Mouse (Mus musculus) stomach, postnatal 0 days (tissue): ENCODE measurements around the gene Gm10721. TPM values are rescaled to one million over a fixed set of nuclear protein-coding genes. Genes with fewer than 3 reads are reported as not detected.
"Not testable (repeated sequence)": the region's sequence is repeated elsewhere in the genome, so short reads cannot be mapped to it uniquely, and the experiment has no call there.

Experiments used
- ATAC-seq: fragments of 200-750 bp; cut with Nextera tagmentation; 2 replicates; pipeline ENCODE4 v1.8.0; 2017; ENCODE audit not compliant: low FRiP score, low TSS enrichment
- DNase-seq: peaks from one replicate; pipeline ENCODE4 v3.0.0-alpha.2; 2016; ENCODE audit warnings: low spot score
- H3K27ac ChIP-seq: fragments of 300-500 bp; sonication (generic); replicated peaks from 2 replicates; pipeline ENCODE4 v1.5.1; 2014; ENCODE audit warnings: mild to moderate bottlenecking, control low read depth
- H3K27me3 ChIP-seq: fragments of 300-500 bp; sonication (generic); 2 replicates; pipeline ENCODE4 v1.6.1; 2014; ENCODE audit warnings: low read length; ENCODE audit not compliant: control insufficient read depth, insufficient read depth
- H3K36me3 ChIP-seq: fragments of 300-500 bp; sonication (generic); 2 replicates; pipeline ENCODE4 v1.6.1; 2014; ENCODE audit warnings: low read length, mixed read lengths; ENCODE audit not compliant: control insufficient read depth, insufficient read depth
- H3K4me1 ChIP-seq: fragments of 300-500 bp; sonication (generic); replicated peaks from 2 replicates; pipeline ENCODE4 v1.6.1; 2014; ENCODE audit warnings: antibody characterized with exemption; ENCODE audit not compliant: control insufficient read depth, insufficient read depth
- H3K4me2 ChIP-seq: fragments of 300-500 bp; sonication (generic); replicated peaks from 2 replicates; pipeline ENCODE4 v1.6.1; 2014; ENCODE audit warnings: low read depth, mild to moderate bottlenecking, control low read depth, moderate library complexity
- H3K4me3 ChIP-seq: fragments of 300-500 bp; sonication (generic); 2 replicates; pipeline ENCODE4 v1.5.1; 2014; ENCODE audit warnings: low read depth, low read length, control low read depth
- H3K9ac ChIP-seq: fragments of 300-500 bp; sonication (generic); 2 replicates; pipeline ENCODE4 v1.6.1; 2014; ENCODE audit warnings: mild to moderate bottlenecking, low read length, control low read depth, mixed read lengths
- H3K9me3 ChIP-seq: fragments of 300-500 bp; sonication (generic); 2 replicates; pipeline ENCODE4 v1.6.1; 2016; ENCODE audit warnings: low read length; ENCODE audit not compliant: control insufficient read depth
- WGBS: fragments of 180-500 bp; shearing (Covaris S2); extraction: QIAGEN DNeasy Blood & Tissue Kit; methylation state at CpG from one replicate; pipeline ENCODE4 v1.1.7; 2014; 5-methylcytosine and 5-hydroxymethylcytosine counted together
- polyA plus RNA-seq: library from polyadenylated mRNA; unstranded; fragments of >200 nt; fragmentation: Nextera tagmentation; extraction: Ambion mirVana; gene quantifications from 2 replicates; pipeline ENCODE4 v1.2.1, GENCODE M21; 2015

The Gm10721 gene
- polyA plus RNA-seq, 1 experiment from 2014 or later, result not detected

DNA sequence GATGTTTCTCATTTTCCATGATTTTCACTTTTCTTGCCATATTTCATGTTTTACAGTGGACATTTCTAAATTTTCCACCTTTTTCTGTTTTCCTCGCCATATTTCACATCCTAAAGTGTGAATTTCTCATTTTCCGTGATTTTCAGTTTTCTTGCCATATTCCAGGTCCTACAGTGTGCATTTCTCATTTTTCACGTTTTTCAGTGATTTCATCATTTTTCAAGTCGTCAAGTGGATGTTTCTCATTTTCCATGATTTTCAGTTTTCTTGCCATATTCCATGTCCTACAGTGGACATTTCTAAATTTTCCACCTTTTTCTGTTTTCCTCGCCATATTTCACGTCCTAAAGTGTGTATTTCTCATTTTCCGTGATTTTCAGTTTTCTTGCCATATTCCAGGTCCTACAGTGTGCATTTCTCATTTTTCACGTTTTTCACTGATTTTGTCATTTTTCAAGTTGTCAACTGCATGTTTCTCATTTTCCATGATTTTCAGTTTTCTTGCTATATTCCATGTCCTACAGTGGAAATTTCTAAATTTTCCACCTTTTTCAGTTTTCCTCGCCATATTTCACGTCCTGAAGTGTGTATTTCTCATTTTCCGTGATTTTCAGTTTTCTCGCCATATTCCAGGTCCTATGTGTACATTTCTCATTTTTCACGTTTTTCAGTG, 10.5 kb downstream of the Gm10721 start, which contains the start of gene Gm10718:
Gm10718 (plus strand) TSS at position 236 of the 673 bp plus-strand sequence.
- ATAC-seq, H3K4me3 ChIP-seq, H3K4me1 ChIP-seq, H3K27me3 ChIP-seq, DNase-seq, H3K4me2 ChIP-seq, H3K9me3 ChIP-seq, H3K9ac ChIP-seq, H3K27ac ChIP-seq, H3K36me3 ChIP-seq: not testable (repeated sequence)
- 74% methylated on average over 9 of the region's 13 CpGs for WGBS

DNA sequence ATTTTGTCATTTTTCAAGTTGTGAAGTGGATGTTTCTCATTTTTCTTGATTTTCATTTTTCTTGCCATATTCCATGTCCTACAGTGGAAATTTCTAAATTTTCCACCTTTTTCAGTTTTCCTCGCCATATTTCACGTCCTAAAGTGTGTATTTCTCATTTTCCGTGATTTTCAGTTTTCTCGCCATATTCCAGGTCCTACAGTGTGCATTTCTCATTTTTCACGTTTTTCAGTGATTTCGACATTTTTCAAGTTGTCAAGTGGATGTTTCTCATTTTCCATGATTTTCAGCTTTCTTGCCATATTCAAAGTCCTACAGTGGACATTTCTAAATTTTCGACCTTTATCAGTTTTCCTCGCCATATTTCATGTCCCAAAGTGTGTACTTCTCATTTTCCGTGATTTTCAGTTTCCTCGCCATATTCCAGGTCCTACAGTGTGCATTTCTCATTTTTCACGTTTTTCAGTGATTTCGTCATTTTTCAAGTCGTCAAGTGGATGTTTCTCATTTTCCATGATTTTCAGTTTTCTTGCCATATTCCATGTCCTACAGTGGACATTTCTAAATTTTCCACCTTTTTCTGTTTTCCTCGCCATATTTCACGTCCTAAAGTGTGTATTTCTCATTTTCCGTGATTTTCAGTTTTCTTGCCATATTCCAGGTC, 11.2 kb downstream of the Gm10721 start:
- H3K4me1 ChIP-seq, H3K36me3 ChIP-seq, H3K4me2 ChIP-seq, H3K9ac ChIP-seq, H3K9me3 ChIP-seq, H3K27ac ChIP-seq, DNase-seq, H3K4me3 ChIP-seq, H3K27me3 ChIP-seq, ATAC-seq: not testable (repeated sequence)
- 68% methylated on average over 14 of the region's 16 CpGs for WGBS

DNA sequence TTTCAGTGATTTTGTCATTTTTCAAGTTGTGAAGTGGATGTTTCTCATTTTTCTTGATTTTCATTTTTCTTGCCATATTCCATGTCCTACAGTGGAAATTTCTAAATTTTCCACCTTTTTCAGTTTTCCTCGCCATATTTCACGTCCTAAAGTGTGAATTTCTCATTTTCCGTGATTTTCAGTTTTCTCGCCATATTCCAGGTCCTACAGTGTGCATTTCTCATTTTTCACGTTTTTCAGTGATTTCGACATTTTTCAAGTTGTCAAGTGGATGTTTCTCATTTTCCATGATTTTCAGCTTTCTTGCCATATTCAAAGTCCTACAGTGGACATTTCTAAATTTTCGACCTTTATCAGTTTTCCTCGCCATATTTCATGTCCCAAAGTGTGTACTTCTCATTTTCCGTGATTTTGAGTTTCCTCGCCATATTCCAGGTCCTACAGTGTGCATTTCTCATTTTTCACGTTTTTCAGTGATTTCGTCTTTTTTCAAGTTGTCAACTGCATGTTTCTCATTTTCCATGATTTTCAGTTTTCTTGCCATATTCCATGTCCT, 12.1 kb downstream of the Gm10721 start, which contains the start of gene Gm10717:
Gm10717 (plus strand) TSS at position 506 of the 556 bp plus-strand sequence.
- H3K4me2 ChIP-seq, H3K9ac ChIP-seq, H3K27me3 ChIP-seq, ATAC-seq, H3K4me3 ChIP-seq, H3K4me1 ChIP-seq, DNase-seq, H3K36me3 ChIP-seq, H3K27ac ChIP-seq, H3K9me3 ChIP-seq: not testable (repeated sequence)
- 75% methylated on average over 12 of the region's 12 CpGs for WGBS

DNA sequence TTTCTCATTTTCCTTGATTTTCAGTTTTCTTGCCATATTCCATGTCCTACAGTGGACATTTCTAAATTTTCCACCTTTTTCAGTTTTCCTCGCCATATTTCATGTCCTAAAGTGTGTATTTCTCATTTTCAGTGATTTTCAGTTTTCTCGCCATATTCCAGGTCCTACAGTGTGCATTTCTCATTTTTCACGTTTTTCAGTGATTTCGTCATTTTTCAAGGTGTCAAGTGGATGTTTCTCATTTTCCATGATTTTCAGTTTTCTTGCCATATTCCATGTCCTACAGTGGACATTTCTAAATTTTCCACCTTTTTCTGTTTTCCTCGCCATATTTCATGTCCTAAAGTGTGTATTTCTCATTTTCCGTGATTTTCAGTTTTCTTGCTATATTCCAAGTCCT, 12.7 kb downstream of the Gm10721 start:
- not testable (repeated sequence) for H3K36me3 ChIP-seq, DNase-seq, H3K4me2 ChIP-seq, ATAC-seq, H3K4me1 ChIP-seq, H3K27ac ChIP-seq, H3K9ac ChIP-seq, H3K4me3 ChIP-seq, H3K9me3 ChIP-seq, H3K27me3 ChIP-seq
- 57% methylated on average over 4 of the region's 6 CpGs for WGBS

DNA sequence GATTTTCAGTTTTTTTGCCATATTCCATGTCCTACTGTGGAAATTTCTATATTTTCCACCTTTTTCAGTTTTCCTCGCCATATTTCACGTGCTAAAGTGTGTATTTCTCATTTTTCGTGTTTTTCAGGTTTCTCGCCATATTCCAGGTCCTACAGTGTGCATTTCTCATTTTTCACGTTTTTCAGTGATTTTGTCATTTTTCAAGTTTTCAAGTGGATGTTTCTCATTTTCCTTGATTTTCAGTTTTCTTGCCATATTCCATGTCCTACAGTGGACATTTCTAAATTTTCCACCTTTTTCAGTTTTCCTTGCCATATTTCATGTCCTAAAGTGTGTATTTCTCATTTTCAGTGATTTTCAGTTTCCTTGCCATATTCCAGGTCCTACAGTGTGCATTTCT, 13.2 kb downstream of the Gm10721 start:
- 78% methylated on average over 5 of the region's 5 CpGs for WGBS
- not testable (repeated sequence) for DNase-seq, ATAC-seq, H3K4me2 ChIP-seq, H3K4me1 ChIP-seq, H3K27ac ChIP-seq, H3K27me3 ChIP-seq, H3K4me3 ChIP-seq, H3K36me3 ChIP-seq, H3K9ac ChIP-seq, H3K9me3 ChIP-seq

DNA sequence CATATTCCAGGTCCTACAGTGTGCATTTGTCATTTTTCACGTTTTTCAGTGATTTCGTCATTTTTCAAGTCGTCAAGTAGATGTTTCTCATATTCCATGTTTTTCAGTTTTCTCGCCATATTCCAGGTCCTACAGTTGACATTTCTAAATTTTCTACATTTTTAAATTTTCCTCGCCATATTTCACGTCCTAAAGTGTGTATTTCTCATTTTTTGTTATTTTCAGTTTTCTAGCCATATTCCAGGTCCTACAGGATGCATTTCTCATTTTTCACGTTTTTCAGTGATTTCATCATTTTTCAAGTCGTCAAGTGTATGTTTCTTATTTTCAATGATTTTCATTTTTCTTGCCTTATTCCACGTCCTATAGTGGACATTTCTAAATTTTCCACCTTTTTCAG, 13.8 kb downstream of the Gm10721 start:
- H3K27ac ChIP-seq, H3K4me3 ChIP-seq, ATAC-seq, H3K4me2 ChIP-seq, DNase-seq, H3K9me3 ChIP-seq, H3K36me3 ChIP-seq, H3K9ac ChIP-seq, H3K4me1 ChIP-seq, H3K27me3 ChIP-seq: not testable (repeated sequence)
- WGBS, result 68% methylated on average over 9 of the region's 9 CpGs

DNA sequence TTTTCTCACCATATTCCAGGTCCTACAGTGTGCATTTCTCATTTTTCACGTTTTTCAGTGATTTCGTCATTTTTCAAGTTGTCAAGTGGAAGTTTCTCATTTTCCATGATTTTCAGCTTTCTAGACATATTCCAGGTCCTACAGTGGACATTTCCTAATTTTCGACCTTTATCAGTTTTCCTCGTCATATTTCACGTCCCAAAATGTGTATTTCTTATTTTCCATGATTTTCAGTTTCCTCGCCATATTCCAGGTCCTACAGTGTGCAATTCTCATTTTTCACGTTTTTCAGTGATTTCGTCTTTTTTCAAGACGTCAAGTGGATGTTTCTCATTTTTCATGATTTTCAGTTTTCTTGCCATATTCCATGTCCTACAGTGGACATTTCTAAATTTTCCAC, 14.3 kb downstream of the Gm10721 start:
- H3K27me3 ChIP-seq, H3K9ac ChIP-seq, H3K4me2 ChIP-seq, H3K4me1 ChIP-seq, H3K36me3 ChIP-seq, H3K27ac ChIP-seq, H3K9me3 ChIP-seq, ATAC-seq, H3K4me3 ChIP-seq: not testable (repeated sequence)
- peak; percentile 21 for DNase-seq
- WGBS, result 74% methylated on average over 9 of the region's 9 CpGs

DNA sequence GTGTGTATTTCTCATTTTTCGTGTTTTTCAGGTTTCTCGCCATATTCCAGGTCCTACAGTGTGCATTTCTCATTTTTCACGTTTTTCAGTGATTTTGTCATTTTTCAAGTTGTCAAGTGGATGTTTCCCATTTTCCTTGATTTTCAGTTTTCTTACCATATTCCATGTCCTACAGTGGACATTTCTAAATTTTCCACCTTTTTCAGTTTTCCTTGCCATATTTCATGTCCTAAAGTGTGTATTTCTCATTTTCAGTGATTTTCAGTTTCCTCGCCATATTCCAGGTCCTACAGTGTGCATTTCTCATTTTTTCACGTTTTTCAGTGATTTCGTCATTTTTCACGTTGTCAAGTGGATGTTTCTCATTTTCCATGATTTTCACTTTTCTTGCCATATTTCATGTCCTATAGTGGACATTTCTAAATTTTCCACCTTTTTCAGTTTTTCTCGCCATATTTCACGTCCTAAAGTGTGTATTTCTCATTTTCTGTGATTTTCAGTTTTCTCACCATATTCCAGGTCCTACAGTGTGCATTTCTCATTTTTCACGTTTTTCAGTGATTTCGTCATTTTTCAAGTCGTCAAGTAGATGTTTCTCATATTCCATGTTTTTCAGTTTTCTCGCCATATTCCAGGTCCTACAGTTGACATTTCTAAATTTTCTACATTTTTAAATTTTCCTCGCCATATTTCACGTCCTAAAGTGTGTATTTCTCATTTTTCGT, 16.5 kb downstream of the Gm10721 start:
- not testable (repeated sequence) for H3K4me1 ChIP-seq, H3K9ac ChIP-seq, H3K27me3 ChIP-seq, H3K4me2 ChIP-seq, H3K4me3 ChIP-seq, ATAC-seq, H3K9me3 ChIP-seq, DNase-seq, H3K27ac ChIP-seq, H3K36me3 ChIP-seq
- 68% methylated on average over 12 of the region's 16 CpGs for WGBS
